Mouse (Mus musculus): ENCODE data around the gene Nfyc.

GRCm38 (mm10) chr4:120729441-120729840 is 101.9 kb downstream of the Nfyc start:
- TF ChIP-seq CTCF (IDR thresholded peaks at IDR 0.05; ENCODE audit: low read depth) (no peak), EP300 (optimal IDR thresholded peaks at IDR 0.05) (no peak)

All from stomach, postnatal 0 days (tissue).